Mouse (Mus musculus): Measurements from ENCODE around the gene Ptpn13. TPM values are rescaled to one million over a fixed set of nuclear protein-coding genes. Genes with fewer than 3 reads are reported as not detected.
A peak's percentile ranks its signal among the peaks of the same experiment; 100 is the strongest.

The Ptpn13 gene
- polyA plus RNA-seq, 1 experiment from 2014 or later = 17.0 TPM

GRCm38 (mm10) chr5:103395683-103396082 lies 29.3 kb upstream of the Ptpn13 start:
- 0 out of 2 replicates have a peak, but pooled peaks cover 4% of the 10 kb centered on the region for H3K4me1 ChIP-seq
- ATAC-seq (ENCODE audit: insufficient read depth, low FRiP score, low read depth) = no peak
- WGBS = 83% methylated on average over 5 of the region's 5 CpGs
- no peak overlapping the region; the same call in 1 of the 2 replicates for H3K27ac ChIP-seq
- H3K27me3 ChIP-seq (replicated peaks) = no peaks in the 10 kb centered on the region
- H3K9ac ChIP-seq = no peak overlapping the region
- no peak overlapping the region for H3K4me3 ChIP-seq (replicated peaks)
- H3K36me3 ChIP-seq = no peaks in the 10 kb centered on the region
- H3K9me3 ChIP-seq = no peaks in the 10 kb centered on the region
- H3K4me2 ChIP-seq = no peak overlapping the region

- H3K4me3 ChIP-seq (replicated peaks) = no peak overlapping the region
- WGBS = 54% methylated on average over 4 of the region's 4 CpGs
- H3K4me2 ChIP-seq = no peak overlapping the region
- 0 out of 2 replicates have a peak, but pooled peaks cover 4% of the 10 kb centered on the region for H3K4me1 ChIP-seq
- H3K27ac ChIP-seq = peak overlapping the region; percentile 54; the same call in 1 of the 2 replicates
- no peaks in the 10 kb centered on the region for H3K27me3 ChIP-seq (replicated peaks)
- H3K9ac ChIP-seq = no peak overlapping the region
- H3K36me3 ChIP-seq = no peaks in the 10 kb centered on the region
- H3K9me3 ChIP-seq = no peaks in the 10 kb centered on the region
- peak; percentile 68; the same call in 1 of the 2 replicates for ATAC-seq (ENCODE audit: insufficient read depth, low FRiP score, low read depth)
Observed at GRCm38 (mm10) chr5:103397429-103397828, 27.6 kb upstream of the Ptpn13 start.

- Histone ChIP-seq H3K27ac (no peak overlapping the region), H3K4me3 (replicated peaks) (no peak overlapping the region), H3K4me1 (no peaks in the 10 kb centered on the region), H3K36me3 (no peaks in the 10 kb centered on the region), H3K4me2 (no peak overlapping the region), H3K9me3 (no peaks in the 10 kb centered on the region), H3K27me3 (replicated peaks) (no peaks in the 10 kb centered on the region), H3K9ac (no peak overlapping the region)
- no peak for ATAC-seq (ENCODE audit: insufficient read depth, low FRiP score, low read depth)
- 72% methylated on average over 12 of the region's 12 CpGs for WGBS
Observed at GRCm38 (mm10) chr5:103404213-103404968, 20.6 kb upstream of the Ptpn13 start.

GRCm38 (mm10) chr5:103405921-103406320 lies 19.1 kb upstream of the Ptpn13 start:
- WGBS = 39% methylated on average over 2 of the region's 2 CpGs
- Histone ChIP-seq H3K27ac (no peak overlapping the region), H3K4me1 (no peaks in the 10 kb centered on the region), H3K36me3 (no peaks in the 10 kb centered on the region), H3K9ac (no peak overlapping the region), H3K27me3 (replicated peaks) (no peaks in the 10 kb centered on the region), H3K4me2 (no peak overlapping the region), H3K9me3 (no peaks in the 10 kb centered on the region), H3K4me3 (replicated peaks) (no peak overlapping the region)
- ATAC-seq (ENCODE audit: insufficient read depth, low FRiP score, low read depth) = no peak

- H3K9ac ChIP-seq = no peak overlapping the region
- H3K27me3 ChIP-seq (replicated peaks) = no peaks in the 10 kb centered on the region
- H3K4me1 ChIP-seq = no peaks in the 10 kb centered on the region
- H3K9me3 ChIP-seq = no peaks in the 10 kb centered on the region
- H3K27ac ChIP-seq = peak overlapping the region; percentile 6; the same call in 1 of the 2 replicates
- 53% methylated on average over 10 of the region's 10 CpGs for WGBS
- no peak overlapping the region for H3K4me2 ChIP-seq
- no peaks in the 10 kb centered on the region for H3K36me3 ChIP-seq
- no peak overlapping the region for H3K4me3 ChIP-seq (replicated peaks)
- ATAC-seq (ENCODE audit: insufficient read depth, low FRiP score, low read depth) = no peak; the same call in 1 of the 2 replicates
Observed at GRCm38 (mm10) chr5:103412020-103412747, 12.8 kb upstream of the Ptpn13 start.

- H3K4me2 ChIP-seq = no peak overlapping the region
- no peaks in the 10 kb centered on the region for H3K9me3 ChIP-seq
- no peaks in the 10 kb centered on the region for H3K27me3 ChIP-seq (replicated peaks)
- H3K4me1 ChIP-seq = 0 out of 2 replicates have a peak, but pooled peaks cover 2% of the 10 kb centered on the region
- no peak for ATAC-seq (ENCODE audit: insufficient read depth, low FRiP score, low read depth)
- no peak overlapping the region for H3K4me3 ChIP-seq (replicated peaks)
- H3K36me3 ChIP-seq = no peaks in the 10 kb centered on the region
- 73% methylated on average over 3 of the region's 3 CpGs for WGBS
- H3K27ac ChIP-seq = no peak overlapping the region
- no peak overlapping the region for H3K9ac ChIP-seq
Observed at GRCm38 (mm10) chr5:103414542-103414941, 10.4 kb upstream of the Ptpn13 start.

- no peaks in the 10 kb centered on the region for H3K36me3 ChIP-seq
- no peak for ATAC-seq (ENCODE audit: insufficient read depth, low FRiP score, low read depth)
- H3K9ac ChIP-seq = no peak overlapping the region
- H3K4me2 ChIP-seq = no peak overlapping the region
- no peaks in the 10 kb centered on the region for H3K27me3 ChIP-seq (replicated peaks)
- no peaks in the 10 kb centered on the region for H3K9me3 ChIP-seq
- H3K4me3 ChIP-seq (replicated peaks) = no peak overlapping the region
- peak overlapping the region; percentile 1; the same call in 1 of the 2 replicates for H3K27ac ChIP-seq
- 69% methylated on average over 9 of the region's 9 CpGs for WGBS
- peaks cover 12% of the 10 kb centered on the region; the same call in 1 of the 2 replicates for H3K4me1 ChIP-seq
Observed at GRCm38 (mm10) chr5:103418009-103418408, 7.0 kb upstream of the Ptpn13 start.

GRCm38 (mm10) chr5:103418886-103419285 lies 6.1 kb upstream of the Ptpn13 start:
- Histone ChIP-seq H3K27ac (0 out of 2 replicates have a peak overlapping the region, but pooled peaks have one; percentile 1), H3K4me1 (peaks cover 16% of the 10 kb centered on the region; the same call in 1 of the 2 replicates), H3K9me3 (no peaks in the 10 kb centered on the region), H3K4me3 (replicated peaks) (no peak overlapping the region), H3K9ac (no peak overlapping the region), H3K36me3 (no peaks in the 10 kb centered on the region), H3K27me3 (replicated peaks) (no peaks in the 10 kb centered on the region), H3K4me2 (no peak overlapping the region)
- ATAC-seq (ENCODE audit: insufficient read depth, low FRiP score, low read depth) = no peak
- 65% methylated on average over 3 of the region's 3 CpGs for WGBS

- no peak overlapping the region for H3K9ac ChIP-seq
- 48% methylated on average over 10 of the region's 10 CpGs for WGBS
- peaks cover 17% of the 10 kb centered on the region; the same call in 1 of the 2 replicates for H3K4me1 ChIP-seq
- no peaks in the 10 kb centered on the region for H3K9me3 ChIP-seq
- H3K4me2 ChIP-seq = no peak overlapping the region
- no peak overlapping the region for H3K4me3 ChIP-seq (replicated peaks)
- H3K36me3 ChIP-seq = no peaks in the 10 kb centered on the region
- ATAC-seq (ENCODE audit: insufficient read depth, low FRiP score, low read depth) = no peak
- no peaks in the 10 kb centered on the region for H3K27me3 ChIP-seq (replicated peaks)
- peak overlapping the region; percentile 81 for H3K27ac ChIP-seq
Observed at GRCm38 (mm10) chr5:103420568-103420967, 4.4 kb upstream of the Ptpn13 start.

GRCm38 (mm10) chr5:103422609-103423008 lies 2.4 kb upstream of the Ptpn13 start:
- WGBS = 78% methylated on average over 6 of the region's 6 CpGs
- Histone ChIP-seq H3K4me1 (peaks cover 17% of the 10 kb centered on the region; the same call in 1 of the 2 replicates), H3K27me3 (replicated peaks) (no peaks in the 10 kb centered on the region), H3K27ac (no peak overlapping the region), H3K9me3 (no peaks in the 10 kb centered on the region), H3K36me3 (no peaks in the 10 kb centered on the region), H3K4me2 (no peak overlapping the region), H3K4me3 (replicated peaks) (no peak overlapping the region), H3K9ac (no peak overlapping the region)
- no peak for ATAC-seq (ENCODE audit: insufficient read depth, low FRiP score, low read depth)

GRCm38 (mm10) chr5:103423305-103423926 lies 1.6 kb upstream of the Ptpn13 start:
- 31% methylated on average over 6 of the region's 6 CpGs for WGBS
- Histone ChIP-seq H3K4me1 (peaks cover 17% of the 10 kb centered on the region; the same call in 1 of the 2 replicates), H3K9me3 (no peaks in the 10 kb centered on the region), H3K4me2 (peak overlapping the region; percentile 89), H3K27ac (peak overlapping the region; percentile 80), H3K36me3 (no peaks in the 10 kb centered on the region), H3K27me3 (replicated peaks) (no peaks in the 10 kb centered on the region), H3K4me3 (replicated peaks) (no peak overlapping the region), H3K9ac (no peak overlapping the region)
- peak; percentile 37; the same call in 1 of the 2 replicates for ATAC-seq (ENCODE audit: insufficient read depth, low FRiP score, low read depth)

All from stomach, embryonic 15.5 days (tissue).